Mouse (Mus musculus): ENCODE measurements around the gene B3gnt2.

DNA sequence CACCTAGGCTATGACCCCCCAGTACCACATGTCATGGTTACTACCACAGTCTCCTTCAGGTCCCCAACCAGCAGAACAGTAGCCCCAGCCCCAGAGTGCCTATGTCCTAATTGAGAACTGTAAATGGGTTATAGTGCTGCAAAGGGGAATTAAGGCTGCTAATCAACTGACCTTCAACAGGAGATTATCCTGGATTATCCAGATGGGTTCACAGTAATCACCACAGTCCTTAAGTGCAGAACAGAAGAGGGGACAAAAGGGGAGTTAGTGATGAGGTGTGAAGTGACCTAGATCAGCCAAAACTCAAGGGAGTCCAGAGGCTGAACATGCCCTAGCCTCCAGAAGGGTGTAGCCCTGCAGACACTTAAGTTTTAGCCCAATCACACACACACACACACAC, 115.4 kb downstream of the B3gnt2 start:
- no peak for TF ChIP-seq CTCF (IDR thresholded peaks at IDR 0.05; ENCODE audit: borderline replicate concordance, control insufficient read depth, extremely low read depth, insufficient read depth, low read length, poor library complexity)
- no peak for TF ChIP-seq POLR2A (IDR thresholded peaks at IDR 0.05; ENCODE audit: control insufficient read depth, extremely low read depth, insufficient read depth, low read length, poor library complexity)

Measured in thymus, adult 2 months (tissue).